Mouse (Mus musculus): ENCODE data around the gene Pecr.

- no peak for TF ChIP-seq CTCF (IDR thresholded peaks at IDR 0.05; ENCODE audit: low read depth, low read length)
- TF ChIP-seq POLR2A (IDR thresholded peaks at IDR 0.05; ENCODE audit: borderline replicate concordance, low read depth, low read length) = no peak
Measured at GRCm38 (mm10) chr1:72290896-72291295, 6.8 kb upstream of the Pecr start.

All from bone marrow macrophage, adult 2 months (primary cell).